Mouse (Mus musculus): ENCODE measurements around the gene Thsd4.

GRCm38 (mm10) chr9:60198530-60199200, 323.2 kb downstream of the Thsd4 start:
- TF ChIP-seq POLR2A (IDR thresholded peaks at IDR 0.05; ENCODE audit: insufficient read depth, low read length) (no peak), CTCF (IDR thresholded peaks at IDR 0.05; ENCODE audit: low read depth, low read length) (no peak)
